Mouse (Mus musculus) hindbrain, embryonic 10.5 days (tissue): ENCODE measurements at regions not wholly inside any gene's neighbourhood (a gene's known extent, or its start where the extent isn't known, plus 50 kb on each side); places are given as distances from the start of the nearest gene placed in this dataset.

Experiments
- DNase-seq: peaks from one replicate; pipeline ENCODE4 v3.0.0-alpha.2; 2017; ENCODE audit warnings: low spot score
- H3K27ac ChIP-seq: fragments of 300-500 bp; sonication (generic); 2 replicates; pipeline ENCODE4 v1.5.1; 2016; ENCODE audit warnings: mild to moderate bottlenecking, moderate library complexity
- H3K27me3 ChIP-seq: fragments of 300-500 bp; sonication (generic); 2 replicates; pipeline ENCODE4 v1.6.1; 2016; ENCODE audit warnings: mild to moderate bottlenecking; ENCODE audit not compliant: poor library complexity, insufficient read depth, severe bottlenecking
- H3K36me3 ChIP-seq: fragments of 300-500 bp; sonication (generic); 2 replicates; pipeline ENCODE4 v1.6.1; 2016; ENCODE audit warnings: mild to moderate bottlenecking, moderate library complexity
- H3K4me1 ChIP-seq: fragments of 300-500 bp; sonication (generic); replicated peaks from 2 replicates; pipeline ENCODE4 v1.6.1; 2016; ENCODE audit warnings: mild to moderate bottlenecking
- H3K4me3 ChIP-seq: fragments of 300-500 bp; sonication (generic); 2 replicates; pipeline ENCODE4 v1.5.1; 2016; ENCODE audit warnings: mild to moderate bottlenecking, moderate library complexity
- H3K9me3 ChIP-seq: fragments of 300-500 bp; sonication (generic); 2 replicates; pipeline ENCODE4 v1.6.1; 2016; ENCODE audit warnings: mild to moderate bottlenecking, moderate library complexity
- WGBS: fragments of 180-500 bp; shearing (Covaris S2); methylation state at CpG from one replicate; pipeline ENCODE4 v1.1.7; 2016; 5-methylcytosine and 5-hydroxymethylcytosine counted together

DNA sequence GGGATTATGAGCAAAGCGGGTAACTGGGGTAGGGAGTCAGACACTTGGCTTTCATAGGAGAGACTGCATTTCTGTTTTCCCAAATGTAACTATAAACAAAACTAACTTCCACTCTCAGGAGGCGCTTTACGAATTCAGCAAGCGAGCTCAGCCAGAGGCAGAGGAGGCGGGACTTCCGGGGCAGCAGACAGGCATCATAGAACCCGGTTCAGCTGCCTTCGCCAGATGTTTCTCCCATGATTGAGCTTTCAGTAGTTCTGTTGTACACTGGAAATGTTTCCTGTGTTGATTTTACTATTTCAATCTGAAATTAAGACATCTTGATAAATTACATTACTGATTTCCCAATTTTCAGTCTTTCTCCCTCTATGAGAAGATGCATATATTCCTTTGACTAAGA lies 92.9 kb downstream of the Zfp365 start:
- DNase-seq, result no peak
- no peaks in the 10 kb centered on the region for H3K27me3 ChIP-seq
- H3K4me1 ChIP-seq, result no peaks in the 10 kb centered on the region
- no peak overlapping the region for H3K4me3 ChIP-seq
- WGBS, result 83% methylated on average over 8 of the region's 8 CpGs
- no peak overlapping the region for H3K27ac ChIP-seq
- H3K9me3 ChIP-seq, result peaks cover 3% of the 10 kb centered on the region; the same call in 1 of the 2 replicates
- H3K36me3 ChIP-seq, result no peaks in the 10 kb centered on the region

DNA sequence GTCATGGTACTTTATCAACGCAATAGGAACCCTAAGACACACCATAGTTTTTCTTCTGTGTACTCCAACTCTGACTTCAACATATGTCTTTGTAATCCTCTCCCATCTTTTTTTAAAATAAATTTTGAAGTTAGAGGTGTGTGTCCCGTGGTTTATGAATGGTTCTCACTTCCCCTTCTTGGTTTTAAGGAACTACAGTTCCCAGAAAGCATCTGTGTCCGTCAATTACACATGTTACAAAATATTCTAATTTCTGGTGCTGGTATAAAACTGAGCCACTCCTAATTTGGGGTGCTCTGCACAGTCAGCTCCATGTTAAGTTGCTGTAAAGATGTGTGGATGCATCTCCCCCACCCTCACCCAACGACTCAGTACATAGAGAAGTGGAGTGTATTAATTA lies 98.6 kb downstream of the Zfp365 start:
- Histone ChIP-seq H3K36me3 (no peaks in the 10 kb centered on the region), H3K27ac (no peak overlapping the region), H3K4me3 (no peak overlapping the region), H3K4me1 (no peaks in the 10 kb centered on the region), H3K9me3 (peaks cover 3% of the 10 kb centered on the region; the same call in 1 of the 2 replicates), H3K27me3 (no peaks in the 10 kb centered on the region)
- 84% methylated on average over 4 of the region's 4 CpGs for WGBS
- DNase-seq, result no peak

DNA sequence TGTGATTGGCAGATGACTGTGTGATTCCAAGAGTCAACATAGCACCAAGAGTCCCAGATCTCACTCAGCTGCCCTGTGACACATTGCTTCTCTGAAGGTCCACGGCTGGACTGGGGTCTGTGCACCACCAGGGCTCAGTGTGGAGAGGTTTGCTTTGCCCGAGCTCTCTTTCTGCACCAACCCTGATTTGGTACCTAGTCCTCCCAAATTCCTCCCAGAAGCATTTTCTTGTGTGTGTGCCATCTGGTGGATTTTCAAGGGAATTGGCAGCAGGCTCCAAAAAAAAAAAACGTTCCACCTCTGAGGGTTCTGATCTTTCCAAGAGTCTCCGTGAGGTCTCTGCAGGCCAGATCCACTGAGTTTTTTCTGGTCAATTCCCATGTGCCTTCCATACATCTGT lies 107.3 kb downstream of the Zfp365 start:
- Histone ChIP-seq H3K4me1 (0 out of 2 replicates have a peak, but pooled peaks cover 3% of the 10 kb centered on the region), H3K27me3 (no peaks in the 10 kb centered on the region), H3K27ac (no peak overlapping the region), H3K4me3 (no peak overlapping the region), H3K9me3 (no peaks in the 10 kb centered on the region), H3K36me3 (no peaks in the 10 kb centered on the region)
- WGBS, result 40% methylated on average over 4 of the region's 4 CpGs
- DNase-seq, result peak; percentile 15

DNA sequence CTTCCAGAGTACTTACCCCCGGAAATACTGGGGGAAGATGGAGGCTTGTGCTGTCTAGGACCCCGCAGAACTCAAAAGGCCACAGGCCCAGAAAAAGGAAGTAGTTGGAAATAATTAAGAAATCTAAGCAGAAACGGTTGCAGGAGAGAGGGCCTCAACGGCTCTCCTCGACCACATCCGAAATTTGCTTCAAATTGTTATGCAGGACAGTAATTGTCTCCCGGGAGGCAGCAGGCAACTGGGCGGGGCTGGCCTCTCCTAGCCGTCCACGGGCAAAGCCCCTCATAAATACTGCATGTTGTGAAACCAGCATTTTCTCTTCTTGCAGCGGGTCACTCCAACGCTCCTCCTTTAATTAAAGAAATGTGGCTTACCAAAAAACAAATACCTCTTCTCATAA lies 107.8 kb downstream of the Zfp365 start:
- WGBS, result 64% methylated on average over 12 of the region's 12 CpGs
- Histone ChIP-seq H3K27ac (no peak overlapping the region), H3K9me3 (no peaks in the 10 kb centered on the region), H3K36me3 (no peaks in the 10 kb centered on the region), H3K4me1 (0 out of 2 replicates have a peak, but pooled peaks cover 3% of the 10 kb centered on the region), H3K4me3 (no peak overlapping the region), H3K27me3 (no peaks in the 10 kb centered on the region)
- DNase-seq, result no peak

DNA sequence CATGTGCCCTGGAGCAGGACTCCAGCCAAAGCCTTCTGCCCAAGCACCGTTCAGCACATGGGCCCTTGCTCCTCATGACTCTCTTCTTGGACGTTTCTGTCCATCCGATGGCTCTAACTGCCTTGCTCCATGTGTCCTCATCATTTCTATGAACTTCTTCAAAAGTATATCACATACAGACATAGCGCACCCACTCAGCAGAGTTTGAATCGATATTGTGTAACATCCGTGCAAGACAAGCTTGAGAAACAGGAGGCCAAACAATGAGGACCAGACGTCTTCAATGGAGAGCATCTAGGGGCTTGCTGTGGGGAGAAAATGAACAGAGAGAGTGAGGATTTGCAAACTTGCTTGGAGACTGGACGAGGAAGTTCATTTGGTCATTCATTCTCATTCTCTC lies 110.3 kb downstream of the Zfp365 start:
- Histone ChIP-seq H3K4me3 (no peak overlapping the region), H3K27ac (no peak overlapping the region), H3K9me3 (no peaks in the 10 kb centered on the region), H3K36me3 (no peaks in the 10 kb centered on the region), H3K27me3 (no peaks in the 10 kb centered on the region), H3K4me1 (peaks cover 12% of the 10 kb centered on the region)
- WGBS, result 88% methylated on average over 8 of the region's 8 CpGs
- no peak for DNase-seq

DNA sequence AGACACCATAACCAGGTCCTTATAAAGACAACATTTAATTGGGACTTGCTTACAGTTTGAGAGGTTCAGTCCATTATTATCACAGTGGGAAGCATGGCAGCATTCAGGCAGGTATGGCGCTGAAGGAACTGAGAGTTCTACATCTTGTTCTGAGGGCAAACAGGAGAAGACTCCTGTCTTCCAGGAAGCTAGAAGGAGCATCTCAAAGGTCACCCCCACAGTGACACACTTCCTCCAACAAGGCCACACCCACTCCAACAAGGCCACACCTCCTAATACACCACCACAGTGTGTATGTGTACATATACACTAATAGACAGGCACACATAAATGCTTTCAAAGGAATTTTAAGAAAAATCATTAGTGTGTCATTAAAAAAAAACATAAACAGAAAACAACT lies 110.8 kb downstream of the Zfp365 start:
- peaks cover 12% of the 10 kb centered on the region for H3K4me1 ChIP-seq
- no peak overlapping the region for H3K4me3 ChIP-seq
- no peak overlapping the region for H3K27ac ChIP-seq
- no peaks in the 10 kb centered on the region for H3K27me3 ChIP-seq
- WGBS, result 97% methylated on average over 1 of the region's 1 CpGs
- DNase-seq, result no peak
- H3K9me3 ChIP-seq, result no peaks in the 10 kb centered on the region
- no peaks in the 10 kb centered on the region for H3K36me3 ChIP-seq

DNA sequence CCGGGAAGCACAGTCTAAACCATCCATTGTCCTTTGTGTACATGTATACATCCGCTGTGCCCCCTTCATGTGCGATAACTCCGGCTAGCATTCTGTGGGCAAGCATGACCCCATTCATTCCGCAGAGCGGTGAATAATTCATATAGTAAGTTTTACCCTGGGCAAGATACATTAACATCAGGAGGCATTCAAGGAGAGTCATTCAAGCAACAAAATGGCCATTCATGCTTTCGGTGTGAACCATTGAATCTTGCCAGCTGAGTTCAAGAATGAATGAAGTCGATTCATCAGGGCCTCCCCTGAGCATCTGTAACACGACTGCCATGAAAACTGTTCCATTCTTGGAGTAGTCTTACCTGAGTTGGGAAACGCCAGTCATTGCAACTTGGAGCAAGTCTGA lies 113.5 kb downstream of the Zfp365 start:
- H3K27ac ChIP-seq, result no peak overlapping the region
- peaks cover 10% of the 10 kb centered on the region for H3K4me1 ChIP-seq
- no peaks in the 10 kb centered on the region for H3K27me3 ChIP-seq
- no peaks in the 10 kb centered on the region for H3K9me3 ChIP-seq
- no peak overlapping the region for H3K4me3 ChIP-seq
- H3K36me3 ChIP-seq, result no peaks in the 10 kb centered on the region
- 66% methylated on average over 10 of the region's 10 CpGs for WGBS
- no peak for DNase-seq

DNA sequence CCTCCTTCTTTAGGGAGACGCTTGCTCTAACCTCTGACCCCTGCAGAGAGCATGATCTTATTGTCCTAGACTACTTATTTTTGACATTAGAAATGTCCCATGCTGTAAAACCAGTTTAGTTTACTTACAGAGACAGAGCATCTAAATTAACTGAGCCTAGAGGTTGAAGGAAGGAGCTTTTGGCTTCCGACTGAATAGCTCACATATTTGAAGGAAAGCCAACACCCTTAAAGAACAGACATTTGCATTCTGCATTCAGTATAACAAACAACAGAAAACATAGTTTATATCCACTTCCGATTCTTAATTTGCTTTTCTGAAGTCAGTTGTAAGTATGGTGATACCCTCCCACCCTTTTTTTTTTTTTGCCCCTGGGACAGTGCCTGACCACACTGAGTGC lies 119.3 kb downstream of the Zfp365 start:
- no peaks in the 10 kb centered on the region for H3K36me3 ChIP-seq
- H3K4me3 ChIP-seq, result no peak overlapping the region
- no peaks in the 10 kb centered on the region for H3K9me3 ChIP-seq
- H3K27me3 ChIP-seq, result no peaks in the 10 kb centered on the region
- 75% methylated on average over 3 of the region's 3 CpGs for WGBS
- no peak for DNase-seq
- H3K4me1 ChIP-seq, result no peaks in the 10 kb centered on the region
- H3K27ac ChIP-seq, result no peak overlapping the region

DNA sequence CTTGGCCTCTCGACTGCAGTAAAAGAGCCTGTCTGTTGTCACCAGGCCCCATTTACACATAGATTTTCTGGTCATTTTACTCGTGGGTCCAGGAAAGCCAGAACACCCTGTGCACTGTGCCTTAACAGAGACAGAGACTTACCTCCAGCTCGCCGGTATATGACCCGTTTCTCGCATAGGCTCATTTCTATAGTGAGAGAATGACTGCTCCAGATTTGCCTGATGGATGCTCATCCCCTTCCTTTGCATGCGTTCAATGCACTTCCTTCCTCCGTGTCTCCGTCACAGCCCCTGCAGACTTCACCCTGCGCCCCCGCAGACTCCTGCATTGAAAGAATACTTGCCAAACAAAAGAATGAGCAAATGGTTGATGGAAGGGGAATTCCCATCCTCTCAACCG lies 122.8 kb downstream of the Zfp365 start:
- Histone ChIP-seq H3K27me3 (no peaks in the 10 kb centered on the region), H3K4me3 (no peak overlapping the region), H3K36me3 (no peaks in the 10 kb centered on the region), H3K4me1 (no peaks in the 10 kb centered on the region), H3K27ac (no peak overlapping the region), H3K9me3 (no peaks in the 10 kb centered on the region)
- WGBS, result 82% methylated on average over 12 of the region's 12 CpGs
- DNase-seq, result no peak

DNA sequence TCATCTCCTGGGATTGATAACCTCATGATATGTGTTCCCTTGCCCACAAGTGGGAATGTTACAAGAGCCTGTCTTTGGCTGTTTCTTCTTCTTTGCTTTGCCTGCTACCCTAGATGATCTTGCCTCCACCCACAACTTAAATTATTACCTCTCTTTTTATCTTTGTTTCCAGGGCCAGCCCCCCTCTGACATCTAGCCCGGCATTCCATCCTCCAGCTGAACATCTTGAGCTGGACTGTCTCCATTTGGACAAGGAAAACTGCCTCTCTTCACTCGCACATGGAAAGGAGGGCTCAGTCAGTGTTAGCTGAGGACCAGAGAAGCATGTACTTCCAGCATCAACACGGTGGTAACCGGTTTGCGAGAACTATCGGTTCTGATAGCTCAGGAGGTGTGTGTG lies 124.3 kb downstream of the Zfp365 start:
- H3K9me3 ChIP-seq, result no peaks in the 10 kb centered on the region
- H3K36me3 ChIP-seq, result no peaks in the 10 kb centered on the region
- H3K4me3 ChIP-seq, result no peak overlapping the region
- DNase-seq, result no peak
- no peaks in the 10 kb centered on the region for H3K4me1 ChIP-seq
- H3K27me3 ChIP-seq, result no peaks in the 10 kb centered on the region
- 89% methylated on average over 6 of the region's 6 CpGs for WGBS
- H3K27ac ChIP-seq, result no peak overlapping the region

DNA sequence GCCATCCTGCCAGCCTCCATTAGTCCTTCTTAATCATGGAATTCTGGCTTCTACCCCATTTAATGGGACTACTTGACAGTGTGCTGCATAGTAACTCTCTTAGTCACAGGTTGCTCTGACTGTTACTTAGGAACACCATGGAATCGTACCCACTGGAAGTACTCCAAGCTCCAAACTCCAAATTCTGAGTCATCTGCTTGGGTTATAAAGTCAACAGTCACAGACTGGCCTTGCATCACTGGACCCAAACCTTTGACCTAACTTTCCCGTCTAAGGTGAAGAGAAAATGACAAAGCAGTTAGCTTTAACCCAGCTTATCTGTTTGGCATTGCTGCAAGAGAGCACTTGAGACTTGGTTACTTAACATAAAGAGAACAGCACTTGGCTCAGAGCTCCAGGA lies 126.9 kb downstream of the Zfp365 start:
- no peaks in the 10 kb centered on the region for H3K27me3 ChIP-seq
- 90% methylated on average over 2 of the region's 2 CpGs for WGBS
- H3K36me3 ChIP-seq, result no peaks in the 10 kb centered on the region
- H3K4me1 ChIP-seq, result no peaks in the 10 kb centered on the region
- H3K4me3 ChIP-seq, result no peak overlapping the region
- DNase-seq, result no peak
- no peaks in the 10 kb centered on the region for H3K9me3 ChIP-seq
- H3K27ac ChIP-seq, result no peak overlapping the region

DNA sequence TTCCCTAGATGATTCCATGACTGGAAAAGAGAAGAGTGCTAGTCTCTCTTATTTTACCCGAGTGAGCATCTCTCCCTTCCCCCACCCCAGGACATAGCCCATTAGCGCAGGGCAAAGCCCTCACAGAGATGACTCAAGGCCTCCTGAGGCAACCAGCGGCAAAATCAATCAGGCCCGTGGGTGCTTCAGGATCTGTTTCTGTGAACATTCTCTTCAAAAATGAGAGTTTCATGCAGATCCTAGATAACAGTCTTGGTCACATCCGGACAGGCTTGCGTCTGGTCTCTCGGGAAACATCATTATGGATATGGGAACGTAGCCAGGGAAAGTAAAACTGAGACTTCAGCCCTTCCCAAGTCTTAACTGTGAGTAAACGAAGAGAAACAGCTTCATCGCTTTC lies 134.1 kb downstream of the Zfp365 start:
- H3K4me1 ChIP-seq, result no peaks in the 10 kb centered on the region
- 91% methylated on average over 10 of the region's 10 CpGs for WGBS
- DNase-seq, result no peak
- no peaks in the 10 kb centered on the region for H3K36me3 ChIP-seq
- no peaks in the 10 kb centered on the region for H3K27me3 ChIP-seq
- H3K27ac ChIP-seq, result no peak overlapping the region
- no peak overlapping the region for H3K4me3 ChIP-seq
- no peaks in the 10 kb centered on the region for H3K9me3 ChIP-seq

DNA sequence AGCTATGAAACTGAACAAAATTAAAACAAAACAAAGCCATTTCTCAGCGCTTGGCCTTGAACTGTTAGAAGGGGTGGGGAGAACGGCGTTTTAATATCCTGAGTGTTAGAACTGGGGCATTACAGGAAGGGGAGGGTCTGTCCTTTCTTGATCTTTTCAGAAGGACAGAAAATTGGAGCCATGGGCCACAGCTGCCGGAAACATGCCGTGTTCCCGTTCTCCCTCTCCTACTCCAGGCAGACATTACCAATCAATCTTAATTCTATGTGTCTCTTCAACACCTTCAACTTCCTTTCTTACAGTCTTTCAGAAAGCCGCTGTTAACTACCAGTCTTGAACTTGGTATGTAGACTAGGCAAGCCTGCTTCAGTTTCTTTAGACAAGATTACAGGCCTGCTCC lies 134.7 kb downstream of the Zfp365 start:
- H3K9me3 ChIP-seq, result no peaks in the 10 kb centered on the region
- no peaks in the 10 kb centered on the region for H3K4me1 ChIP-seq
- 92% methylated on average over 7 of the region's 7 CpGs for WGBS

DNA sequence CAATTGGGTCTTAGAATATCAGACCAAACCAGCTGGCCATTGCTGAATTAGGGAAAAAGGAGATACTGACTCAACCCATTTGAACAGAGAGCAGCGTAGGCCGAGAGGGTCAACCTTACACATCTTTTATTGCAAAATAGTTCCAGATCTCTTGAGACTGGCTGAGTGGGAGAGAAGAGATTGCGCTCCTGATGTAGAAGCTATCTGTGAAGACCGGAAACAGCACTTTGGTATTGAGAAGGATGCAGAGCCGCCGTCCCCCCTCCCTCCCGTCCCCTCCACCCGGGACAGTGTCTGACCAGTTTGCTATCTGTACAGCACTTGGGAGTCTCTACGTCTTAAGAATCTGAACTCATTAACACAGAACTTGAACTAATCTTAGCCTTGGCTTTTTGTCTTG lies 135.6 kb downstream of the Zfp365 start:
- 93% methylated on average over 9 of the region's 9 CpGs for WGBS
- Histone ChIP-seq H3K9me3 (no peaks in the 10 kb centered on the region), H3K4me3 (no peak overlapping the region), H3K36me3 (no peaks in the 10 kb centered on the region), H3K27ac (no peak overlapping the region), H3K4me1 (no peaks in the 10 kb centered on the region), H3K27me3 (no peaks in the 10 kb centered on the region)
- no peak for DNase-seq

More for the DNA sequence above, 134.7 kb downstream of the Zfp365 start:
- Histone ChIP-seq H3K4me3 (no peak overlapping the region), H3K36me3 (no peaks in the 10 kb centered on the region), H3K27ac (no peak overlapping the region), H3K27me3 (no peaks in the 10 kb centered on the region)
- DNase-seq, result no peak
